Mouse (Mus musculus) bone marrow macrophage, adult 2 months (primary cell): ENCODE results near the gene Slc4a4.

Experiments
- CTCF ChIP-seq: IDR thresholded peaks from 2 replicates; pipeline ENCODE4 v1.5.1; 2012; ENCODE audit warnings: low read depth, mild to moderate bottlenecking, low read length, moderate library complexity
- POLR2A ChIP-seq: IDR thresholded peaks from 2 replicates; pipeline ENCODE4 v1.6.1; 2012; ENCODE audit warnings: mild to moderate bottlenecking, low read depth, low read length, borderline replicate concordance

GRCm38 (mm10) chr5:88976428-88976827, 89.8 kb downstream of the Slc4a4 start:
- no peak for TF ChIP-seq CTCF
- no peak for TF ChIP-seq POLR2A
